Mouse (Mus musculus) liver, postnatal 0 days (tissue): ENCODE measurements around the gene Gm5426. TPM values are rescaled to one million over a fixed set of nuclear protein-coding genes. Genes with fewer than 3 reads are reported as not detected.

ENCODE experiments used
- ATAC-seq: fragments of 200-750 bp; cut with Nextera tagmentation; 2 replicates; pipeline ENCODE4 v1.8.0; 2017; ENCODE audit warnings: mild to moderate bottlenecking, moderate library complexity
- DNase-seq: peaks from one replicate; pipeline ENCODE4 v3.0.0-alpha.2; 2016
- H3K27ac ChIP-seq: fragments of 300-500 bp; sonication (generic); 2 replicates; pipeline ENCODE4 v1.5.1; 2014; ENCODE audit warnings: antibody characterized with exemption, moderate library complexity, mild to moderate bottlenecking, low read depth
- H3K27me3 ChIP-seq: fragments of 300-500 bp; sonication (generic); 2 replicates; pipeline ENCODE4 v1.6.1; 2014; ENCODE audit warnings: low read length, control low read depth, mixed read lengths; ENCODE audit not compliant: insufficient read depth
- H3K36me3 ChIP-seq: fragments of 300-500 bp; sonication (generic); replicated peaks from 2 replicates; pipeline ENCODE4 v1.6.1; 2014; ENCODE audit warnings: mild to moderate bottlenecking, control low read depth, low read length, moderate library complexity, mixed read lengths; ENCODE audit not compliant: insufficient read depth
- H3K4me1 ChIP-seq: fragments of 300-500 bp; sonication (generic); 2 replicates; pipeline ENCODE4 v1.6.1; 2014; ENCODE audit warnings: antibody characterized with exemption, mild to moderate bottlenecking, control low read depth; ENCODE audit not compliant: insufficient read depth
- H3K4me2 ChIP-seq: fragments of 300-500 bp; sonication (generic); 2 replicates; pipeline ENCODE4 v1.6.1; 2014; ENCODE audit warnings: low read depth, mild to moderate bottlenecking, low read length, moderate library complexity, mixed read lengths
- H3K4me3 ChIP-seq: fragments of 300-500 bp; sonication (generic); 2 replicates; pipeline ENCODE4 v1.5.1; 2014; ENCODE audit warnings: low read depth, low read length
- H3K9ac ChIP-seq: fragments of 300-500 bp; sonication (generic); replicated peaks from 2 replicates; pipeline ENCODE4 v1.6.1; 2014; ENCODE audit warnings: mild to moderate bottlenecking, moderate library complexity
- H3K9me3 ChIP-seq: fragments of 300-500 bp; sonication (generic); 2 replicates; pipeline ENCODE4 v1.6.1; 2016; ENCODE audit warnings: mild to moderate bottlenecking, control low read depth, low read length, mixed read lengths
- CTCF ChIP-seq: sonication (generic); IDR thresholded peaks from 2 replicates; pipeline ENCODE4 v1.5.1; 2016; ENCODE audit warnings: antibody characterized with exemption, low read depth
- EP300 ChIP-seq: IDR thresholded peaks from 2 replicates; pipeline ENCODE4 v1.6.1; 2016; ENCODE audit warnings: antibody characterized with exemption, low read depth, mild to moderate bottlenecking
- WGBS: fragments of 180-500 bp; shearing (Covaris S2); extraction: QIAGEN DNeasy Blood & Tissue Kit; methylation state at CpG from one replicate; pipeline ENCODE4 v1.1.7; 2014; ENCODE audit not compliant: insufficient replicate concordance; 5-methylcytosine and 5-hydroxymethylcytosine counted together
- polyA plus RNA-seq: library from polyadenylated mRNA; unstranded; fragments of >200 nt; fragmentation: Nextera tagmentation; extraction: Ambion mirVana; gene quantifications from 2 replicates; pipeline ENCODE4 v1.2.1, GENCODE M21; 2015

Gm5426 gene
- polyA plus RNA-seq, 1 experiment from 2014 or later: not detected

- no peak for DNase-seq
- Histone ChIP-seq H3K4me1 (peaks cover 11% of the 10 kb centered on the region; the same call in 1 of the 2 replicates), H3K36me3 (no peaks in the 10 kb centered on the region), H3K4me3 (no peak overlapping the region), H3K9ac (no peak overlapping the region), H3K4me2 (no peak overlapping the region), H3K27ac (no peak overlapping the region), H3K9me3 (no peaks in the 10 kb centered on the region), H3K27me3 (no peaks in the 10 kb centered on the region)
- no peak for ATAC-seq
- TF ChIP-seq EP300 (no peak), CTCF (no peak)
- 85% methylated on average over 2 of the region's 2 CpGs for WGBS
Observed at GRCm38 (mm10) chr10:96120821-96121220, 15.6 kb upstream of the Gm5426 start.

GRCm38 (mm10) chr10:96121249-96122010 is 15.0 kb upstream of the Gm5426 start:
- ATAC-seq: no peak
- no peaks in the 10 kb centered on the region for H3K27me3 ChIP-seq
- TF ChIP-seq EP300: no peak
- no peak for TF ChIP-seq CTCF
- no peak overlapping the region for H3K27ac ChIP-seq
- no peak overlapping the region for H3K4me3 ChIP-seq
- no peaks in the 10 kb centered on the region for H3K36me3 ChIP-seq
- no peak overlapping the region for H3K9ac ChIP-seq
- 76% methylated on average over 4 of the region's 4 CpGs for WGBS
- H3K4me1 ChIP-seq: peaks cover 11% of the 10 kb centered on the region; the same call in 1 of the 2 replicates
- DNase-seq: no peak
- no peaks in the 10 kb centered on the region for H3K9me3 ChIP-seq
- no peak overlapping the region for H3K4me2 ChIP-seq

- Histone ChIP-seq H3K9ac (no peak overlapping the region), H3K9me3 (no peaks in the 10 kb centered on the region), H3K27ac (no peak overlapping the region), H3K4me3 (no peak overlapping the region), H3K36me3 (no peaks in the 10 kb centered on the region), H3K4me1 (peaks cover 11% of the 10 kb centered on the region; the same call in 1 of the 2 replicates), H3K4me2 (no peak overlapping the region), H3K27me3 (no peaks in the 10 kb centered on the region)
- DNase-seq (no peak), ATAC-seq (no peak)
- 54% methylated on average over 5 of the region's 5 CpGs for WGBS
- TF ChIP-seq CTCF: no peak
- no peak for TF ChIP-seq EP300
Observed at GRCm38 (mm10) chr10:96123885-96124284, 12.5 kb upstream of the Gm5426 start.

GRCm38 (mm10) chr10:96124290-96124689 is 12.1 kb upstream of the Gm5426 start:
- Histone ChIP-seq H3K4me1 (peaks cover 11% of the 10 kb centered on the region; the same call in 1 of the 2 replicates), H3K27ac (no peak overlapping the region), H3K4me3 (no peak overlapping the region), H3K27me3 (no peaks in the 10 kb centered on the region), H3K36me3 (no peaks in the 10 kb centered on the region), H3K4me2 (no peak overlapping the region), H3K9ac (no peak overlapping the region), H3K9me3 (no peaks in the 10 kb centered on the region)
- TF ChIP-seq EP300 (no peak), CTCF (no peak)
- 53% methylated on average over 1 of the region's 1 CpGs for WGBS
- no peak for DNase-seq
- peak; percentile 15; the same call in 1 of the 2 replicates for ATAC-seq

DNA sequence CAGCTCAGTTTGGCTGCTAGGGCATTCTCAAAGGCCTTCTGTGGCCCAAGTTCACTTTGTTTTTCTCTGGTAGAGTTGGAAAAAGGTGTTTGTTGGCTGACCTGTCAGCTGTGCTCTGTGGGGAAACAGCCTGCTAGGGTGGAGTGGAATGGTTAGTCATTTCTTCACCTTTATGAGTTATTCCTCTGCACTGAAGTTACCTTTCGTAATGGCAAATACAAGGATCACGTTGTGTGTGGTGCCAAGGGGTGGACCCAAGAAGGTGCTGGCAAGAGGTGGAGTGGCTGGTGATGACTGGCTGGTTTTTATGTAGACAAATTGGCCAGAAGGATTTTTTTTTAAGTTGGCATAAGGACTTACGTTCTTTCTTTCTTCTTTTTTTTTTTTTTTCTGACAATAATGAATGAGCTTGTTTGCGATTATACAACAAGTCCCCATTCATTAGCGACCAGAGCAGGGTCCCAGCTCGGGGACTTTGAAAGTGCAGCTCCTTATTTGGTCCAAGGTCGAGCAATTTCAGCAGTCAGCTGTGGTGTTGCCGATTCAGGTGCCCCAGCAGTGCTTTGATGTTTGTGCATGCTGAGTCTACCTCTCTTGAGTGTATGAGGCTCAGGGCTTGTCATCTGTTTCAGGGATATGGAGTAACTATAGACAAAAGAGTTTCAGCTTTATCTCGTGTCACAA is 10.5 kb upstream of the Gm5426 start:
- H3K27me3 ChIP-seq: no peaks in the 10 kb centered on the region
- H3K27ac ChIP-seq: no peak overlapping the region
- no peak overlapping the region for H3K4me3 ChIP-seq
- H3K4me2 ChIP-seq: no peak overlapping the region
- no peaks in the 10 kb centered on the region for H3K9me3 ChIP-seq
- no peak overlapping the region for H3K9ac ChIP-seq
- no peak for DNase-seq
- ATAC-seq: no peak
- H3K36me3 ChIP-seq: no peaks in the 10 kb centered on the region
- peaks cover 11% of the 10 kb centered on the region; the same call in 1 of the 2 replicates for H3K4me1 ChIP-seq
- WGBS: 71% methylated on average over 9 of the region's 9 CpGs
- TF ChIP-seq EP300 (no peak), CTCF (no peak)

- H3K27ac ChIP-seq: no peak overlapping the region
- H3K4me2 ChIP-seq: no peak overlapping the region
- H3K36me3 ChIP-seq: no peaks in the 10 kb centered on the region
- no peak overlapping the region for H3K9ac ChIP-seq
- H3K27me3 ChIP-seq: no peaks in the 10 kb centered on the region
- peaks cover 9% of the 10 kb centered on the region; the same call in 1 of the 2 replicates for H3K4me1 ChIP-seq
- no peak overlapping the region for H3K4me3 ChIP-seq
- ATAC-seq: no peak; the same call in 1 of the 2 replicates
- WGBS: 44% methylated on average over 2 of the region's 2 CpGs
- TF ChIP-seq CTCF: no peak
- TF ChIP-seq EP300: no peak
- DNase-seq: no peak
- H3K9me3 ChIP-seq: no peaks in the 10 kb centered on the region
Observed at GRCm38 (mm10) chr10:96129213-96129612, 7.2 kb upstream of the Gm5426 start.
